Mouse (Mus musculus) heart, embryonic 12.5 days (tissue): ENCODE results near the gene Adamts3. TPM values are rescaled to one million over a fixed set of nuclear protein-coding genes. Genes with fewer than 3 reads are reported as not detected.

ENCODE experiments used
- ATAC-seq: fragments of 200-750 bp; cut with Nextera tagmentation; 2 replicates; pipeline ENCODE4 v1.8.0; 2017; ENCODE audit warnings: moderate TSS enrichment, moderate library complexity; ENCODE audit not compliant: insufficient number of reproducible peaks, low FRiP score
- H3K27ac ChIP-seq: fragments of 300-500 bp; sonication (generic); 2 replicates; pipeline ENCODE4 v1.5.1; 2016; ENCODE audit warnings: mild to moderate bottlenecking, moderate library complexity; ENCODE audit not compliant: poor library complexity, severe bottlenecking
- H3K27me3 ChIP-seq: fragments of 300-500 bp; sonication (generic); replicated peaks from 2 replicates; pipeline ENCODE4 v1.6.1; 2016; ENCODE audit warnings: mild to moderate bottlenecking, moderate library complexity
- H3K36me3 ChIP-seq: fragments of 300-500 bp; sonication (generic); 2 replicates; pipeline ENCODE4 v1.6.1; 2016; ENCODE audit warnings: mild to moderate bottlenecking, moderate library complexity
- H3K4me1 ChIP-seq: fragments of 300-500 bp; sonication (generic); replicated peaks from 2 replicates; pipeline ENCODE4 v1.6.1; 2016; ENCODE audit warnings: mild to moderate bottlenecking
- H3K4me2 ChIP-seq: fragments of 300-500 bp; sonication (generic); 2 replicates; pipeline ENCODE4 v1.6.1; 2016; ENCODE audit warnings: mild to moderate bottlenecking, moderate library complexity
- H3K4me3 ChIP-seq: fragments of 300-500 bp; sonication (generic); 2 replicates; pipeline ENCODE4 v1.5.1; 2016; ENCODE audit warnings: mild to moderate bottlenecking
- H3K9ac ChIP-seq: fragments of 300-500 bp; sonication (generic); 2 replicates; pipeline ENCODE4 v1.6.1; 2016; ENCODE audit warnings: mild to moderate bottlenecking, moderate library complexity
- H3K9me3 ChIP-seq: fragments of 300-500 bp; sonication (generic); replicated peaks from 2 replicates; pipeline ENCODE4 v1.6.1; 2016; ENCODE audit warnings: mild to moderate bottlenecking, moderate library complexity
- WGBS: fragments of 180-500 bp; shearing (Covaris S2); methylation state at CpG from one replicate; pipeline ENCODE4 v1.1.7; 2016; 5-methylcytosine and 5-hydroxymethylcytosine counted together
- polyA plus RNA-seq: library from polyadenylated mRNA; unstranded; fragments of >200 nt; fragmentation: Nextera tagmentation; extraction: Ambion mirVana; gene quantifications from 2 replicates; pipeline ENCODE4 v1.2.1, GENCODE M21; 2016

Gene Adamts3
- polyA plus RNA-seq, 1 experiment from 2014 or later: 6.0 TPM

- no peak overlapping the region for H3K27ac ChIP-seq
- no peaks in the 10 kb centered on the region for H3K9me3 ChIP-seq
- 0 out of 2 replicates have a peak, but pooled peaks cover 5% of the 10 kb centered on the region for H3K36me3 ChIP-seq
- H3K27me3 ChIP-seq: no peaks in the 10 kb centered on the region
- no peak overlapping the region for H3K9ac ChIP-seq
- no peak overlapping the region for H3K4me3 ChIP-seq
- no peak overlapping the region for H3K4me2 ChIP-seq
- peaks cover 12% of the 10 kb centered on the region for H3K4me1 ChIP-seq
- WGBS: 55% methylated on average over 4 of the region's 4 CpGs
- no peak for ATAC-seq
These were observed 173.7 kb downstream of the Adamts3 start for GRCm38 (mm10) chr5:89709459-89709858.

GRCm38 (mm10) chr5:89704264-89704663 lies 178.9 kb downstream of the Adamts3 start:
- Histone ChIP-seq H3K4me2 (no peak overlapping the region), H3K4me1 (peaks cover 24% of the 10 kb centered on the region), H3K27ac (no peak overlapping the region; the same call in 1 of the 2 replicates), H3K27me3 (no peaks in the 10 kb centered on the region), H3K9ac (no peak overlapping the region), H3K36me3 (0 out of 2 replicates have a peak, but pooled peaks cover 5% of the 10 kb centered on the region), H3K4me3 (no peak overlapping the region), H3K9me3 (no peaks in the 10 kb centered on the region)
- WGBS: 7% methylated on average over 1 of the region's 1 CpGs
- ATAC-seq: no peak

GRCm38 (mm10) chr5:89701241-89702007 lies 181.7 kb downstream of the Adamts3 start:
- H3K9me3 ChIP-seq: no peaks in the 10 kb centered on the region
- no peak overlapping the region for H3K4me2 ChIP-seq
- H3K4me1 ChIP-seq: peaks cover 24% of the 10 kb centered on the region
- H3K27ac ChIP-seq: peak overlapping the region; percentile 9; the same call in 1 of the 2 replicates
- no peak overlapping the region for H3K4me3 ChIP-seq
- peak; percentile 73 for ATAC-seq
- H3K27me3 ChIP-seq: no peaks in the 10 kb centered on the region
- 51% methylated on average over 9 of the region's 9 CpGs for WGBS
- no peak overlapping the region for H3K9ac ChIP-seq
- no peaks in the 10 kb centered on the region for H3K36me3 ChIP-seq

GRCm38 (mm10) chr5:89687826-89688225 lies 195.3 kb downstream of the Adamts3 start:
- 81% methylated on average over 1 of the region's 1 CpGs for WGBS
- Histone ChIP-seq H3K4me1 (no peaks in the 10 kb centered on the region), H3K27ac (no peak overlapping the region), H3K27me3 (no peaks in the 10 kb centered on the region), H3K9ac (no peak overlapping the region), H3K9me3 (no peaks in the 10 kb centered on the region), H3K4me3 (no peak overlapping the region), H3K36me3 (no peaks in the 10 kb centered on the region), H3K4me2 (no peak overlapping the region)
- no peak for ATAC-seq

GRCm38 (mm10) chr5:89679871-89680536 lies 203.1 kb downstream of the Adamts3 start:
- WGBS: 59% methylated on average over 5 of the region's 5 CpGs
- Histone ChIP-seq H3K4me3 (no peak overlapping the region), H3K4me2 (no peak overlapping the region), H3K9me3 (no peaks in the 10 kb centered on the region), H3K9ac (no peak overlapping the region), H3K36me3 (no peaks in the 10 kb centered on the region), H3K4me1 (no peaks in the 10 kb centered on the region), H3K27ac (no peak overlapping the region), H3K27me3 (no peaks in the 10 kb centered on the region)
- ATAC-seq: no peak

GRCm38 (mm10) chr5:89678148-89678547 lies 205.0 kb downstream of the Adamts3 start:
- 79% methylated on average over 4 of the region's 4 CpGs for WGBS
- Histone ChIP-seq H3K4me3 (no peak overlapping the region), H3K9ac (no peak overlapping the region), H3K27me3 (no peaks in the 10 kb centered on the region), H3K4me2 (no peak overlapping the region), H3K27ac (no peak overlapping the region), H3K9me3 (no peaks in the 10 kb centered on the region), H3K36me3 (no peaks in the 10 kb centered on the region), H3K4me1 (no peaks in the 10 kb centered on the region; the same call in 1 of the 2 replicates)
- ATAC-seq: no peak

- H3K4me1 ChIP-seq: no peaks in the 10 kb centered on the region; the same call in 1 of the 2 replicates
- H3K4me2 ChIP-seq: no peak overlapping the region
- no peaks in the 10 kb centered on the region for H3K27me3 ChIP-seq
- no peak overlapping the region for H3K27ac ChIP-seq
- ATAC-seq: no peak
- H3K36me3 ChIP-seq: no peaks in the 10 kb centered on the region
- H3K9me3 ChIP-seq: no peaks in the 10 kb centered on the region
- no peak overlapping the region for H3K9ac ChIP-seq
- no peak overlapping the region for H3K4me3 ChIP-seq
- 71% methylated on average over 9 of the region's 9 CpGs for WGBS
These were observed 208.9 kb downstream of the Adamts3 start for GRCm38 (mm10) chr5:89674066-89674848.

- ATAC-seq: no peak
- H3K36me3 ChIP-seq: no peaks in the 10 kb centered on the region
- no peak overlapping the region for H3K9ac ChIP-seq
- 60% methylated on average over 4 of the region's 4 CpGs for WGBS
- no peaks in the 10 kb centered on the region for H3K27me3 ChIP-seq
- H3K4me3 ChIP-seq: no peak overlapping the region
- H3K4me2 ChIP-seq: no peak overlapping the region
- no peaks in the 10 kb centered on the region for H3K9me3 ChIP-seq
- no peak overlapping the region for H3K27ac ChIP-seq
- no peaks in the 10 kb centered on the region; the same call in 1 of the 2 replicates for H3K4me1 ChIP-seq
These were observed 210.2 kb downstream of the Adamts3 start for GRCm38 (mm10) chr5:89672950-89673349.

- Histone ChIP-seq H3K9me3 (no peaks in the 10 kb centered on the region), H3K27ac (no peak overlapping the region), H3K27me3 (no peaks in the 10 kb centered on the region), H3K4me2 (no peak overlapping the region), H3K36me3 (no peaks in the 10 kb centered on the region), H3K4me1 (no peaks in the 10 kb centered on the region), H3K4me3 (no peak overlapping the region), H3K9ac (no peak overlapping the region)
- 82% methylated on average over 1 of the region's 1 CpGs for WGBS
- ATAC-seq: no peak
These were observed 228.8 kb downstream of the Adamts3 start for GRCm38 (mm10) chr5:89654327-89654726.

- H3K9me3 ChIP-seq: no peaks in the 10 kb centered on the region
- H3K9ac ChIP-seq: no peak overlapping the region
- H3K4me3 ChIP-seq: no peak overlapping the region
- 80% methylated on average over 2 of the region's 2 CpGs for WGBS
- no peak for ATAC-seq
- H3K4me2 ChIP-seq: no peak overlapping the region
- H3K4me1 ChIP-seq: no peaks in the 10 kb centered on the region
- H3K27ac ChIP-seq: no peak overlapping the region
- no peaks in the 10 kb centered on the region for H3K36me3 ChIP-seq
- no peaks in the 10 kb centered on the region for H3K27me3 ChIP-seq
These were observed 229.3 kb downstream of the Adamts3 start for GRCm38 (mm10) chr5:89653862-89654261.

GRCm38 (mm10) chr5:89646940-89647339 lies 236.2 kb downstream of the Adamts3 start:
- Histone ChIP-seq H3K4me1 (no peaks in the 10 kb centered on the region), H3K9ac (no peak overlapping the region), H3K27me3 (no peaks in the 10 kb centered on the region), H3K27ac (no peak overlapping the region), H3K4me3 (no peak overlapping the region), H3K4me2 (no peak overlapping the region), H3K36me3 (no peaks in the 10 kb centered on the region), H3K9me3 (no peaks in the 10 kb centered on the region)
- ATAC-seq: no peak
